Mouse (Mus musculus) left cerebral cortex, postnatal 36 days (tissue): Measurements from ENCODE around the gene Astl. TPM values are rescaled to one million over a fixed set of nuclear protein-coding genes. Genes with fewer than 3 reads are reported as not detected.

ENCODE experiments used
- DNase-seq, 2 experiments: peaks; one replicate each; pipeline ENCODE4 v3.0.0; 2021 to 2022; ENCODE audit warnings: low spot score in 2 of 2, mixed read lengths in 1 of 2
- intact Hi-C: fragments of 180-260 bp; cut with DNase I; formaldehyde crosslinking; loops from one replicate; pipeline ENCODE4 v1.15.1; 2025
- total RNA-seq, 2 experiments: library from RNA; stranded (reverse); gene quantifications; 2 replicates each; pipeline ENCODE4 v1.2.3; 2021

Astl gene
- total RNA-seq, 2 experiments from 2014 or later = not detected

- intact Hi-C loops = no loop called here
- no peak for DNase-seq
Measured at GRCm38 (mm10) chr2:127322671-127323285, 15.7 kb upstream of the Astl start.

GRCm38 (mm10) chr2:127323667-127324066, 14.8 kb upstream of the Astl start:
- DNase-seq = no peak
- intact Hi-C loops = no loop called here

- intact Hi-C loops = no loop called here
- DNase-seq = no peak
Measured at GRCm38 (mm10) chr2:127324456-127324855, 14.0 kb upstream of the Astl start.

- DNase-seq = no peak
- intact Hi-C loops = no loop called here
Measured at GRCm38 (mm10) chr2:127328090-127328851, 10.2 kb upstream of the Astl start.

- no peak for DNase-seq
- intact Hi-C loops = loop anchor here (10.0 kb wide), 1 partner anchor 168 kb away; no protein-coding TSS in a partner anchor
Measured at GRCm38 (mm10) chr2:127332807-127333570, 5.5 kb upstream of the Astl start.

- intact Hi-C loops = loop anchor here (10.0 kb wide), 1 partner anchor 169 kb away; no protein-coding TSS in a partner anchor
Measured at GRCm38 (mm10) chr2:127333945-127334603, 4.4 kb upstream of the Astl start.

GRCm38 (mm10) chr2:127335078-127335541, 3.3 kb upstream of the Astl start:
- intact Hi-C loops = loop anchor here (10.0 kb wide), 1 partner anchor 170 kb away; no protein-coding TSS in a partner anchor
- DNase-seq = no peak

More at GRCm38 (mm10) chr2:127333945-127334603, 4.4 kb upstream of the Astl start:
- DNase-seq = no peak

- DNase-seq = peak; percentile 67 to 82
- intact Hi-C loops = loop anchor here (10.0 kb wide), 1 partner anchor 171 kb away; no protein-coding TSS in a partner anchor
Measured at GRCm38 (mm10) chr2:127335767-127336496, 2.5 kb upstream of the Astl start, which contains the start of gene Dusp2. TSS of gene Dusp2 (plus strand) at chr2:127336159.

- intact Hi-C loops = loop anchor here (10.0 kb wide), 1 partner anchor 172 kb away; no protein-coding TSS in a partner anchor
- no peak for DNase-seq
Measured at GRCm38 (mm10) chr2:127336497-127336832, 2.0 kb upstream of the Astl start.

- intact Hi-C loops = loop anchor here (10.0 kb wide), 1 partner anchor 172 kb away; no protein-coding TSS in a partner anchor
- no peak for DNase-seq
Measured at GRCm38 (mm10) chr2:127336885-127337284, 1.6 kb upstream of the Astl start.

GRCm38 (mm10) chr2:127337531-127337930, 908 bp upstream of the Astl start:
- intact Hi-C loops = loop anchor here (10.0 kb wide), 1 partner anchor 173 kb away; no protein-coding TSS in a partner anchor
- no peak for DNase-seq

- intact Hi-C loops = loop anchor here (10.0 kb wide), 1 partner anchor 173 kb away; no protein-coding TSS in a partner anchor
- no peak for DNase-seq
Measured at GRCm38 (mm10) chr2:127338012-127338411, 427 bp upstream of the Astl start.

- DNase-seq = no peak
- intact Hi-C loops = loop anchor here (10.0 kb wide), 1 partner anchor 174 kb away; no protein-coding TSS in a partner anchor
Measured at GRCm38 (mm10) chr2:127338833-127339232, 394 bp downstream of the Astl start.

GRCm38 (mm10) chr2:127339262-127339661, 823 bp downstream of the Astl start:
- intact Hi-C loops = loop anchor here (10.0 kb wide), 1 partner anchor 174 kb away; no protein-coding TSS in a partner anchor

GRCm38 (mm10) chr2:127341159-127341558, 2.7 kb downstream of the Astl start:
- intact Hi-C loops = no loop called here
- peak; percentile 29 to 31 for DNase-seq

More at GRCm38 (mm10) chr2:127339262-127339661, 823 bp downstream of the Astl start:
- no peak for DNase-seq

GRCm38 (mm10) chr2:127346334-127346733, 7.9 kb downstream of the Astl start:
- no peak for DNase-seq
- intact Hi-C loops = no loop called here

- intact Hi-C loops = no loop called here
- DNase-seq = no peak
Measured at GRCm38 (mm10) chr2:127347147-127347985, 8.9 kb downstream of the Astl start.
